Mouse (Mus musculus): ENCODE measurements around the gene AC141477.1. TPM values are rescaled to one million over a fixed set of nuclear protein-coding genes. Genes with fewer than 3 reads are reported as not detected.

Gene AC141477.1
- total RNA-seq, 1 experiment: not detected

DNA sequence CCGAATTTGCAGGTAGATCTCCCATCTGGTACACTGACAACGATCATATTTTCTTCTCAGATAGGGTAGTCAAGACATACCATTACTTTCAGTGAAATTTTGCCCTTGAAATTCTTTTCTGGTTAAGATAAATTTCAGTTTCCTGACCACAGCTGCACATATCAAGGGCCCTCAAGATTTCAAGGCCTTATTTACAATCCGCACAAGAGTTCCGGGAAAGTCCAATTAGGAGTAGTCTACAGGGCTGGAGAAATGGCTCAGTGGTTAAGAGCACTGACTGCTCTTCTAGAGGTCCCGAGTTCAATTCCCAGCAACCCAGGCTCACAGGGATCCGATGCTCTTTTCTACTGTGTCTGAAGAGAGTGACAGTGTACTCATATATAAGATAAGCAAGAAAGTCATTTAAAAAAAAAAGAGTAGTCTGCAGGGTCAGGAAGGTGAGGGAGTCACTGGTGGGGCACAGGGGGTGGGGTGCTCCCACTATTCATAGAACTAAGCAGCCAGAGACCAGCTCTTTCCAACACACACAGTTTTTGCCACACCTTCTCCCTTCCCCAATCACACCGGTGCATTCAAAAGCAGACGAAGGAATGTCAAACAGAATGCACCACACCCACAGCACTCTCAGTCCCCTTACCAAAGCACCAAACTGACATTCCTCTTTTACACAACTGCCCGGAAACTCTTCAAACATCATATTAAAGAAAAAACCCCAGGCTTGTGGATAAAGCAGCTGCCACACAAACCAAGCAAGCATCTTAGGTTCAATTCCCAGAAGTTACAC, 945 bp downstream of the AC141477.1 start:
- in situ Hi-C loops (cut with MboI; ENCODE audit: low sequenced_read_pairs in 2 of 2, unreplicated experiment in 2 of 2): no loop called here
- peak overlapping the region; percentile 13; the same call in 1 of the 2 replicates for H3K9ac ChIP-seq (ENCODE audit: insufficient read depth, low read depth, low read length, poor library complexity, severe bottlenecking)
- TF ChIP-seq MAFK (IDR thresholded peaks at IDR 0.05; ENCODE audit: insufficient read depth, low read depth, low read length): no peak
- no peak for TF ChIP-seq ZC3H11A (IDR thresholded peaks at IDR 0.05; ENCODE audit: borderline replicate concordance, low read depth, low read length)
- TF ChIP-seq CHD2 (IDR thresholded peaks at IDR 0.05; ENCODE audit: low read depth, low read length): no peak
- TF ChIP-seq HCFC1 (IDR thresholded peaks at IDR 0.05; ENCODE audit: borderline replicate concordance, insufficient read depth, low read length): no peak
- TF ChIP-seq ZNF384 (IDR thresholded peaks at IDR 0.05; ENCODE audit: low read depth, low read length): no peak
- H3K4me3 ChIP-seq (ENCODE audit: insufficient read depth in 1 of 2, low read depth in 1 of 2, low read length in 2 of 2, poor library complexity in 1 of 2, severe bottlenecking in 1 of 2): peak overlapping the region; percentile 31 to 45
- H3K4me1 ChIP-seq (ENCODE audit: control insufficient read depth in 2 of 2, insufficient read depth in 2 of 2, low read length in 2 of 2, poor library complexity in 1 of 2): peaks cover 3 to 18% of the 10 kb centered on the region in 2 experiments; a peak in 3 of 4 replicates
- peak overlapping the region; percentile 45; the same call in 1 of the 2 replicates for H3K27ac ChIP-seq (ENCODE audit: insufficient read depth, low read depth, low read length, poor library complexity, severe bottlenecking)
- peak; percentile 47 for DNase-seq (ENCODE audit: low read depth, low spot score)
- no peaks in the 10 kb centered on the region for H3K9me3 ChIP-seq (ENCODE audit: control insufficient read depth, insufficient read depth, low read depth, low read length)
- H3K36me3 ChIP-seq (ENCODE audit: control insufficient read depth, insufficient read depth, low read length, poor library complexity, severe bottlenecking): peaks cover 36% of the 10 kb centered on the region

DNA sequence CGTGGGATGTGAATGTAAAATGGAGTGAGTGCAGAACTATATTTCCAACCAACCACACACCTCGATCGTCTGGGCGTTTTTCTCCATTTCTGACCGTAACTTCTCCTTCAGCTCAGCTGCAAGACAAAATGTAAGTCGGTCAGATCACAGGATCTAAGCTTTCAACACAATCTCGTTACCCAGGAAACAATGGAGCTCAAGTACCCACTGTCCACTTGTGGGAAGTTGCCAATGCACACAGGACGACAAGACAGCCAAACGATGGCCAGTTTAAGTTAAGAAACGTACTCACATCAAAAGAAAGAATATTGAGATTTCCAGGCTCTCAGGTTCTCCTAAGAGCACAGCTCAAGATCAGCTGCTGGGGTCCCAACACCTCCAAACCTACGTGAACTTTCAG, 6.3 kb downstream of the AC141477.1 start:
- Histone ChIP-seq H3K4me3 (ENCODE audit: insufficient read depth in 1 of 2, low read depth in 1 of 2, low read length in 2 of 2, poor library complexity in 1 of 2, severe bottlenecking in 1 of 2) (no peak overlapping the region), H3K27ac (ENCODE audit: insufficient read depth, low read depth, low read length, poor library complexity, severe bottlenecking) (no peak overlapping the region), H3K9me3 (ENCODE audit: control insufficient read depth, insufficient read depth, low read depth, low read length) (no peaks in the 10 kb centered on the region), H3K9ac (ENCODE audit: insufficient read depth, low read depth, low read length, poor library complexity, severe bottlenecking) (no peak overlapping the region), H3K36me3 (ENCODE audit: control insufficient read depth, insufficient read depth, low read length, poor library complexity, severe bottlenecking) (peaks cover 64% of the 10 kb centered on the region), H3K4me1 (ENCODE audit: control insufficient read depth in 2 of 2, insufficient read depth in 2 of 2, low read length in 2 of 2, poor library complexity in 1 of 2) (peaks cover 0 to 7% of the 10 kb centered on the region in 2 experiments; a peak in 3 of 4 replicates)
- TF ChIP-seq ZC3H11A (IDR thresholded peaks at IDR 0.05; ENCODE audit: borderline replicate concordance, low read depth, low read length): no peak
- no peak for TF ChIP-seq CHD2 (IDR thresholded peaks at IDR 0.05; ENCODE audit: low read depth, low read length)
- no peak for DNase-seq (ENCODE audit: low read depth, low spot score)
- in situ Hi-C loops (cut with MboI; ENCODE audit: low sequenced_read_pairs in 2 of 2, unreplicated experiment in 2 of 2): no loop called here

DNA sequence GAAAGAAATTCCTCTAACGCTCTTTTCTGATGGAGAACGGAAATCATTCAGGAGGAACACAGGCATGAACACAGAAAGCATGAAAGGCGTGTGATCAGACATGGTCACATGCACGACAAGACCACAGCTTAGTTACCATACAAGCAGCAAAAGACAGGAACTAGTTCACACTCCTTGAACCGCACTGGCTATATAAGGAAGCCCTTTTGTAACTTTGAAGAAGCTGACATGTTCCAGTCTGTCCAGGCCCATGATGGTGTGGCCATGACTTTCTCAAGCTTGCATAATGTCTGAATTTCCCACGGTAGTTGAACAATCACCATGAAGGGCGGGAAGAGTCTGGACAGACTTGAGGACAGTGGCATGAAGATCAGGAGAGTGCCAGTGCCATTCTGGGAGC, 14.6 kb downstream of the AC141477.1 start:
- no peak for DNase-seq (ENCODE audit: low read depth, low spot score)
- Histone ChIP-seq H3K4me3 (ENCODE audit: insufficient read depth in 1 of 2, low read depth in 1 of 2, low read length in 2 of 2, poor library complexity in 1 of 2, severe bottlenecking in 1 of 2) (no peak overlapping the region), H3K27ac (ENCODE audit: insufficient read depth, low read depth, low read length, poor library complexity, severe bottlenecking) (no peak overlapping the region), H3K4me1 (ENCODE audit: control insufficient read depth in 2 of 2, insufficient read depth in 2 of 2, low read length in 2 of 2, poor library complexity in 1 of 2) (no peaks in the 10 kb centered on the region), H3K9me3 (ENCODE audit: control insufficient read depth, insufficient read depth, low read depth, low read length) (no peaks in the 10 kb centered on the region), H3K9ac (ENCODE audit: insufficient read depth, low read depth, low read length, poor library complexity, severe bottlenecking) (no peak overlapping the region), H3K36me3 (ENCODE audit: control insufficient read depth, insufficient read depth, low read length, poor library complexity, severe bottlenecking) (peaks cover 59% of the 10 kb centered on the region)
- TF ChIP-seq MAFK (IDR thresholded peaks at IDR 0.05; ENCODE audit: insufficient read depth, low read depth, low read length): no peak
- TF ChIP-seq ZNF384 (IDR thresholded peaks at IDR 0.05; ENCODE audit: low read depth, low read length): no peak
- TF ChIP-seq CHD2 (IDR thresholded peaks at IDR 0.05; ENCODE audit: low read depth, low read length): no peak
- no peak for TF ChIP-seq ZC3H11A (IDR thresholded peaks at IDR 0.05; ENCODE audit: borderline replicate concordance, low read depth, low read length)
- TF ChIP-seq HCFC1 (IDR thresholded peaks at IDR 0.05; ENCODE audit: borderline replicate concordance, insufficient read depth, low read length): no peak
- in situ Hi-C loops (cut with MboI; ENCODE audit: low sequenced_read_pairs in 2 of 2, unreplicated experiment in 2 of 2): no loop called here

DNA sequence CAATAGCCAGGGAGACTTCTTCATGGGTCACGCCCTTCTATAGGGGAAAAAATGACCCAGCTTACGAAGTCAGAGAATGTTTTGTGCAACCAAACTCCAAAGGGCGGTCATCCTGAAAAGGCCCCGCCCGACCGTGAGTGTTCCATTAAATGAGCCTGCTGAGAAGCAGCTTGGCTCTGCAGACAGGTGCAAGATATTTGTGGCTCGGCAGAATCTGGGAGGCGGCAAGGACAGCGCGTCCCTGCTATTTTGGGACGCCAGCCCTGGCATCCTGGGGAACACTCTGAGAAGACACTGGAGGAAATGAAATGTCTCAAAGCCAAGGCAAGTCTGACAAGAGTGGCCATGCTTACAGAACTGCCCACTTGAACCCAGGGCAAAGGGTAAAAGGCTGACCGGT, 23.4 kb downstream of the AC141477.1 start:
- Histone ChIP-seq H3K4me1 (ENCODE audit: control insufficient read depth in 2 of 2, insufficient read depth in 2 of 2, low read length in 2 of 2, poor library complexity in 1 of 2) (peaks cover 0 to 13% of the 10 kb centered on the region in 2 experiments; a peak in 1 of 4 replicates), H3K36me3 (ENCODE audit: control insufficient read depth, insufficient read depth, low read length, poor library complexity, severe bottlenecking) (peaks cover 68% of the 10 kb centered on the region), H3K9me3 (ENCODE audit: control insufficient read depth, insufficient read depth, low read depth, low read length) (no peaks in the 10 kb centered on the region), H3K27ac (ENCODE audit: insufficient read depth, low read depth, low read length, poor library complexity, severe bottlenecking) (no peak overlapping the region), H3K9ac (ENCODE audit: insufficient read depth, low read depth, low read length, poor library complexity, severe bottlenecking) (no peak overlapping the region), H3K4me3 (ENCODE audit: insufficient read depth in 1 of 2, low read depth in 1 of 2, low read length in 2 of 2, poor library complexity in 1 of 2, severe bottlenecking in 1 of 2) (no peak overlapping the region)
- no peak for DNase-seq (ENCODE audit: low read depth, low spot score)
- no peak for TF ChIP-seq HCFC1 (IDR thresholded peaks at IDR 0.05; ENCODE audit: borderline replicate concordance, insufficient read depth, low read length)
- no peak for TF ChIP-seq CHD2 (IDR thresholded peaks at IDR 0.05; ENCODE audit: low read depth, low read length)
- TF ChIP-seq ZC3H11A (IDR thresholded peaks at IDR 0.05; ENCODE audit: borderline replicate concordance, low read depth, low read length): no peak
- no peak for TF ChIP-seq ZNF384 (IDR thresholded peaks at IDR 0.05; ENCODE audit: low read depth, low read length)
- no peak for TF ChIP-seq MAFK (IDR thresholded peaks at IDR 0.05; ENCODE audit: insufficient read depth, low read depth, low read length)
- in situ Hi-C loops (cut with MboI; ENCODE audit: low sequenced_read_pairs in 2 of 2, unreplicated experiment in 2 of 2): no loop called here

Measured in ES-E14 (cell line).